Mouse (Mus musculus): ENCODE data around the gene Fbf1.
"Not testable (repeated sequence)": the region's sequence is repeated elsewhere in the genome, so short reads cannot be mapped to it uniquely, and the experiment has no call there.

- not testable (repeated sequence) for TF ChIP-seq GATA1 (IDR thresholded peaks at IDR 0.05; ENCODE audit: borderline replicate concordance, low read length); FLI1 (IDR thresholded peaks at IDR 0.05; ENCODE audit: low read length)
Measured at GRCm38 (mm10) chr11:116121731-116122245, 46.2 kb downstream of the Fbf1 start.
